Mouse (Mus musculus) embryonic fibroblast, embryonic 13.5 days (primary cell): ENCODE results near the gene Kpnb1.

ENCODE experiments used
- CTCF ChIP-seq: IDR thresholded peaks from 2 replicates; pipeline ENCODE4 v1.5.1; 2011; ENCODE audit warnings: mild to moderate bottlenecking, control low read depth, low read length, moderate library complexity, borderline replicate concordance; ENCODE audit not compliant: insufficient read depth
- POLR2A ChIP-seq: IDR thresholded peaks from 2 replicates; pipeline ENCODE4 v1.6.1; 2011; ENCODE audit warnings: low read depth, mild to moderate bottlenecking, control low read depth, low read length, moderate library complexity

- TF ChIP-seq CTCF (no peak), POLR2A (no peak)
These were observed 2.8 kb downstream of the Kpnb1 start for GRCm38 (mm10) chr11:97184875-97185274.
